Mouse (Mus musculus): ENCODE measurements around the gene Ss18l2. TPM values are rescaled to one million over a fixed set of nuclear protein-coding genes. Genes with fewer than 3 reads are reported as not detected.

Ss18l2 gene
- 35.0 and 65.5 TPM in 2 replicates for polyA plus RNA-seq (2012; rRNA removed)

GRCm38 (mm10) chr9:121709898-121710583 is at the start of gene Ss18l2:
TSS of gene Ss18l2 (plus strand) at chr9:121710329.

GRCm38 (mm10) chr9:121704646-121705625 is 5.2 kb upstream of the Ss18l2 start, which contains the start of gene Sec22c:
TSS of gene Sec22c (minus strand) at chr9:121705490.

GRCm38 (mm10) chr9:121718792-121719318 is 8.7 kb downstream of the Ss18l2 start, which contains the start of gene Nktr:
TSS of gene Nktr (plus strand) at chr9:121719169.

GRCm38 (mm10) chr9:121759091-121760081 is 49.3 kb downstream of the Ss18l2 start, which contains the start of gene Zfp651:
TSS of gene Zfp651 (plus strand) at chr9:121759330.

Other genes with a start within 250 kb of the Ss18l2 start
- 4.0 and 8.1 TPM in 2 replicates for gene Cck, start 214.6 kb upstream of the Ss18l2 start, polyA plus RNA-seq (2012; rRNA removed)
- gene Lyzl4, start 68.2 kb upstream of the Ss18l2 start, polyA plus RNA-seq (2012; rRNA removed), result not detected in 2 replicates
- gene Vipr1, start 67.6 kb upstream of the Ss18l2 start, polyA plus RNA-seq (2012; rRNA removed), result 0.27 and 0.32 TPM in 2 replicates
- 13.2 and 14.1 TPM in 2 replicates for gene Sec22c, start 4.8 kb upstream of the Ss18l2 start, polyA plus RNA-seq (2012; rRNA removed)
- 117 and 173 TPM in 2 replicates for gene Nktr, start 8.8 kb downstream of the Ss18l2 start, polyA plus RNA-seq (2012; rRNA removed)
- 35.1 and 38.3 TPM in 2 replicates for gene Zfp651, start 49.0 kb downstream of the Ss18l2 start, polyA plus RNA-seq (2012; rRNA removed)
- 0.12 and 1.5 TPM in 2 replicates for gene Klhl40, start 67.3 kb downstream of the Ss18l2 start, polyA plus RNA-seq (2012; rRNA removed)
- 0.24 and 0.48 TPM in 2 replicates for gene Hhatl, start 82.2 kb downstream of the Ss18l2 start, polyA plus RNA-seq (2012; rRNA removed)
- gene Ccdc13, start 129.1 kb downstream of the Ss18l2 start, polyA plus RNA-seq (2012; rRNA removed), result 2.1 and 3.2 TPM in 2 replicates
- gene Higd1a, start 148.0 kb downstream of the Ss18l2 start, polyA plus RNA-seq (2012; rRNA removed), result 50.0 and 60.2 TPM in 2 replicates
- 0.37 and 0.46 TPM in 2 replicates for gene Ackr2, start 188.0 kb downstream of the Ss18l2 start, polyA plus RNA-seq (2012; rRNA removed)
- gene Cyp8b1, start 206.0 kb downstream of the Ss18l2 start, polyA plus RNA-seq (2012; rRNA removed), result not detected in 2 replicates
- 0.70 and 0.77 TPM in 2 replicates for gene Fam198a, start 240.7 kb downstream of the Ss18l2 start, polyA plus RNA-seq (2012; rRNA removed)

Data from central nervous system, embryonic 11.5 days (tissue).